Mouse (Mus musculus) heart, embryonic 13.5 days (tissue): Measurements from ENCODE around the gene Zfand3. TPM values are rescaled to one million over a fixed set of nuclear protein-coding genes. Genes with fewer than 3 reads are reported as not detected.
A peak's percentile ranks its signal among the peaks of the same experiment; 100 is the strongest.

Experiments used
- ATAC-seq: fragments of 200-750 bp; cut with Nextera tagmentation; 2 replicates; pipeline ENCODE4 v1.8.0; 2017; ENCODE audit warnings: moderate TSS enrichment; ENCODE audit not compliant: insufficient number of reproducible peaks, low FRiP score, low TSS enrichment; ENCODE audit errors: extremely low read depth
- H3K27ac ChIP-seq: fragments of 300-500 bp; sonication (generic); replicated peaks from 2 replicates; pipeline ENCODE4 v1.5.1; 2015; ENCODE audit warnings: moderate library complexity, mild to moderate bottlenecking, inconsistent platforms
- H3K27me3 ChIP-seq: fragments of 300-500 bp; sonication (generic); replicated peaks from 2 replicates; pipeline ENCODE4 v1.6.1; 2015; ENCODE audit warnings: mild to moderate bottlenecking, inconsistent platforms
- H3K36me3 ChIP-seq: fragments of 300-500 bp; sonication (generic); 2 replicates; pipeline ENCODE4 v1.6.1; 2015; ENCODE audit warnings: mild to moderate bottlenecking, inconsistent platforms
- H3K4me1 ChIP-seq: fragments of 300-500 bp; sonication (generic); 2 replicates; pipeline ENCODE4 v1.6.1; 2015; ENCODE audit warnings: inconsistent platforms
- H3K4me2 ChIP-seq: fragments of 300-500 bp; sonication (generic); 2 replicates; pipeline ENCODE4 v1.6.1; 2015; ENCODE audit warnings: inconsistent platforms, mild to moderate bottlenecking, moderate library complexity
- H3K4me3 ChIP-seq: fragments of 300-500 bp; sonication (generic); 2 replicates; pipeline ENCODE4 v1.5.1; 2015; ENCODE audit warnings: moderate library complexity, mild to moderate bottlenecking, inconsistent platforms
- H3K9ac ChIP-seq: fragments of 300-500 bp; sonication (generic); 2 replicates; pipeline ENCODE4 v1.6.1; 2015; ENCODE audit warnings: inconsistent platforms, mild to moderate bottlenecking, moderate library complexity
- H3K9me3 ChIP-seq: fragments of 300-500 bp; sonication (generic); 2 replicates; pipeline ENCODE4 v1.6.1; 2016; ENCODE audit warnings: inconsistent platforms
- WGBS: fragments of 180-500 bp; shearing (Covaris S2); methylation state at CpG from one replicate; pipeline ENCODE4 v1.1.7; 2015; ENCODE audit warnings: mixed read lengths; 5-methylcytosine and 5-hydroxymethylcytosine counted together
- polyA plus RNA-seq: library from polyadenylated mRNA; unstranded; fragments of >200 nt; fragmentation: Nextera tagmentation; extraction: Ambion mirVana; gene quantifications from 2 replicates; pipeline ENCODE4 v1.2.1, GENCODE M21; 2015

Zfand3 gene
- polyA plus RNA-seq, 1 experiment from 2014 or later: 55.7 TPM

- WGBS: 79% methylated on average over 3 of the region's 3 CpGs
- no peaks in the 10 kb centered on the region for H3K27me3 ChIP-seq
- no peak overlapping the region for H3K27ac ChIP-seq
- no peak for ATAC-seq
- H3K9ac ChIP-seq: no peak overlapping the region
- H3K4me1 ChIP-seq: peaks cover 34% of the 10 kb centered on the region
- H3K36me3 ChIP-seq: peaks cover 6% of the 10 kb centered on the region; the same call in 1 of the 2 replicates
- H3K4me2 ChIP-seq: no peak overlapping the region
- H3K9me3 ChIP-seq: no peaks in the 10 kb centered on the region
- no peak overlapping the region for H3K4me3 ChIP-seq
Measured at GRCm38 (mm10) chr17:30105369-30105768, 100.8 kb downstream of the Zfand3 start.

- WGBS: 69% methylated on average over 7 of the region's 7 CpGs
Measured at GRCm38 (mm10) chr17:30110678-30111077, 106.1 kb downstream of the Zfand3 start.

GRCm38 (mm10) chr17:30111556-30111955, 107.0 kb downstream of the Zfand3 start:
- peaks cover 46% of the 10 kb centered on the region for H3K4me1 ChIP-seq
- no peak for ATAC-seq
- H3K36me3 ChIP-seq: peaks cover 14% of the 10 kb centered on the region
- no peak overlapping the region for H3K4me3 ChIP-seq
- H3K27ac ChIP-seq: no peak overlapping the region
- WGBS: 57% methylated on average over 5 of the region's 5 CpGs
- no peak overlapping the region for H3K4me2 ChIP-seq
- no peak overlapping the region for H3K9ac ChIP-seq
- H3K9me3 ChIP-seq: no peaks in the 10 kb centered on the region
- H3K27me3 ChIP-seq: no peaks in the 10 kb centered on the region

More at GRCm38 (mm10) chr17:30110678-30111077, 106.1 kb downstream of the Zfand3 start:
- peaks cover 40% of the 10 kb centered on the region for H3K4me1 ChIP-seq
- H3K4me2 ChIP-seq: no peak overlapping the region
- H3K36me3 ChIP-seq: peaks cover 8% of the 10 kb centered on the region
- no peak for ATAC-seq
- no peaks in the 10 kb centered on the region for H3K9me3 ChIP-seq
- no peaks in the 10 kb centered on the region for H3K27me3 ChIP-seq
- H3K9ac ChIP-seq: no peak overlapping the region
- H3K4me3 ChIP-seq: no peak overlapping the region
- no peak overlapping the region for H3K27ac ChIP-seq

DNA sequence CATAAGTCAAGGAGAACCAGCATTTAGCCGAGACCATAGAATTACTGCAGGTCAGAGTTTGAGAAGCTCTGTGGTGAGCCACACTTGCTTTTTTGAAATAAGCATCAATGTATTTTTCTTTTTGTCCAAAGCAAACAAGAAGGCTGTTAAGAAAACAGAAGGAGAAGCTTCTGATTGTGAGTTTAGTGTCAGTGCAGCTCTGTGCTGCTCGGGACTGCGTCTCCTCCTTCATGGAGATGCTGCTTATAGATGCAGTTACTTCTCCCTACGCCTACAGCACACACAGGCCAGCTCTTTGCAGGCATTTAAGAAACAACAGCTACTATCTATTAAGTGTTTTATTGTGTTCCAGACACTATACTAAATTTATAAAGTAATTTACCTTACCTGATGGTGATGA, 107.5 kb downstream of the Zfand3 start:
- WGBS: 84% methylated on average over 4 of the region's 4 CpGs
- Histone ChIP-seq H3K4me3 (no peak overlapping the region), H3K9me3 (no peaks in the 10 kb centered on the region), H3K27ac (no peak overlapping the region), H3K27me3 (no peaks in the 10 kb centered on the region), H3K36me3 (peaks cover 14% of the 10 kb centered on the region), H3K4me1 (peaks cover 47% of the 10 kb centered on the region), H3K9ac (no peak overlapping the region), H3K4me2 (no peak overlapping the region)
- ATAC-seq: no peak

- H3K9ac ChIP-seq: peak overlapping the region; percentile 19; the same call in 1 of the 2 replicates
- no peak for ATAC-seq
- H3K4me3 ChIP-seq: no peak overlapping the region
- H3K36me3 ChIP-seq: peaks cover 14% of the 10 kb centered on the region
- WGBS: 73% methylated on average over 7 of the region's 7 CpGs
- no peak overlapping the region for H3K27ac ChIP-seq
- no peaks in the 10 kb centered on the region for H3K9me3 ChIP-seq
- peaks cover 52% of the 10 kb centered on the region for H3K4me1 ChIP-seq
- no peaks in the 10 kb centered on the region for H3K27me3 ChIP-seq
- no peak overlapping the region for H3K4me2 ChIP-seq
Measured at GRCm38 (mm10) chr17:30112555-30113305, 108.2 kb downstream of the Zfand3 start.

GRCm38 (mm10) chr17:30114761-30115160, 110.2 kb downstream of the Zfand3 start:
- Histone ChIP-seq H3K36me3 (peaks cover 11% of the 10 kb centered on the region), H3K27ac (no peak overlapping the region), H3K4me2 (no peak overlapping the region), H3K9ac (no peak overlapping the region), H3K4me3 (no peak overlapping the region), H3K4me1 (peaks cover 69% of the 10 kb centered on the region), H3K27me3 (no peaks in the 10 kb centered on the region), H3K9me3 (no peaks in the 10 kb centered on the region)
- no peak for ATAC-seq
- WGBS: 80% methylated on average over 3 of the region's 3 CpGs

GRCm38 (mm10) chr17:30116226-30116625, 111.7 kb downstream of the Zfand3 start:
- no peak overlapping the region for H3K4me2 ChIP-seq
- H3K4me1 ChIP-seq: peaks cover 68% of the 10 kb centered on the region
- WGBS: 83% methylated on average over 5 of the region's 5 CpGs

GRCm38 (mm10) chr17:30118036-30118435, 113.5 kb downstream of the Zfand3 start:
- H3K9ac ChIP-seq: no peak overlapping the region
- H3K4me2 ChIP-seq: no peak overlapping the region
- ATAC-seq: no peak
- WGBS: 77% methylated on average over 5 of the region's 5 CpGs
- H3K36me3 ChIP-seq: peaks cover 17% of the 10 kb centered on the region
- H3K4me3 ChIP-seq: no peak overlapping the region
- H3K9me3 ChIP-seq: no peaks in the 10 kb centered on the region
- H3K27me3 ChIP-seq: no peaks in the 10 kb centered on the region
- peaks cover 52% of the 10 kb centered on the region for H3K4me1 ChIP-seq
- no peak overlapping the region for H3K27ac ChIP-seq

More at GRCm38 (mm10) chr17:30116226-30116625, 111.7 kb downstream of the Zfand3 start:
- no peak for ATAC-seq
- no peaks in the 10 kb centered on the region for H3K9me3 ChIP-seq
- no peak overlapping the region for H3K4me3 ChIP-seq
- peak overlapping the region; percentile 33; the same call in 1 of the 2 replicates for H3K27ac ChIP-seq
- no peaks in the 10 kb centered on the region for H3K27me3 ChIP-seq
- peaks cover 11% of the 10 kb centered on the region for H3K36me3 ChIP-seq
- no peak overlapping the region for H3K9ac ChIP-seq

DNA sequence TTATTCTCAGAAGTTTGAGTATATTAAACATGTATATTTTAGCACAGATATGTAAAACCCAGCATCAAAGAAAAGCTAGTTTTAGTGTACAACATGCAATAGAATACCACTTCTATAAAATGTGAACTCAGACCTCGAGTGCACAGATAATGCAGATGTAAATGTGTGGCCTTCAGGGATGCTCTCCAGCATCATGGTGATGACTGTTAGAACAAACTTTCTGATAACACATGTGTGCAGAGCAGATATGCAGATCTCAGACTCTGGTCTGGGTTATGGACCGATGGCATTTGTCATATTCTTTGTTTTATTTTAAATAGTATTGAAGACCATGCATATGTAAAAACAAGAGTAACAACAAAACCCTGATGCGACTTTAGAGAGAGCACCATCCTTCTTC, 117.7 kb downstream of the Zfand3 start:
- H3K27ac ChIP-seq: no peak overlapping the region
- H3K36me3 ChIP-seq: peaks cover 12% of the 10 kb centered on the region; the same call in 1 of the 2 replicates
- H3K27me3 ChIP-seq: no peaks in the 10 kb centered on the region
- no peaks in the 10 kb centered on the region for H3K9me3 ChIP-seq
- no peak for ATAC-seq
- no peak overlapping the region for H3K4me3 ChIP-seq
- WGBS: 81% methylated on average over 3 of the region's 3 CpGs
- peaks cover 38% of the 10 kb centered on the region for H3K4me1 ChIP-seq
- H3K9ac ChIP-seq: no peak overlapping the region
- H3K4me2 ChIP-seq: no peak overlapping the region

DNA sequence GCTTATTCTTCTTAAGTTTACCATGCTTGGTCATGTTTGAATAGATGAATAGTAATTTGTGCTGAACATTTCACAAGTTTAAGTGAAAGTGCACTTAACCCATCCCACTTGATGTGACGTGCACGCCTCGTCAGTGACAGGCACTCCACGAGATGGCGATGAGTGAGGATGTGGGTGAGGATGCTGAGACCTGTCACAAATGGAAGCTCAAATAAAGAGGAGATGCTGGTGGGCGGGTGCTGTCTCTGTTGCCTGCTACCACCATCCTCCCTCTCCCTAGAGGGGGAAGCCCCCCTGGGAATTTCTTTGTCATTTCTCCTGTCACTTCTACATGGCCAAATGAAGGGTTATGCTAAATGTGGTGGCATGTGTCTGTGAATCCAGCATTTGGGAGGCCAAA, 123.9 kb downstream of the Zfand3 start:
- 69% methylated on average over 6 of the region's 6 CpGs for WGBS
- Histone ChIP-seq H3K4me1 (peaks cover 30% of the 10 kb centered on the region), H3K9ac (no peak overlapping the region), H3K4me2 (no peak overlapping the region), H3K27ac (no peak overlapping the region), H3K4me3 (no peak overlapping the region), H3K27me3 (no peaks in the 10 kb centered on the region), H3K36me3 (0 out of 2 replicates have a peak, but pooled peaks cover 3% of the 10 kb centered on the region), H3K9me3 (no peaks in the 10 kb centered on the region)
- no peak for ATAC-seq

- H3K27ac ChIP-seq: no peak overlapping the region
- ATAC-seq: no peak
- no peak overlapping the region for H3K4me3 ChIP-seq
- H3K36me3 ChIP-seq: 0 out of 2 replicates have a peak, but pooled peaks cover 3% of the 10 kb centered on the region
- H3K27me3 ChIP-seq: no peaks in the 10 kb centered on the region
- H3K4me1 ChIP-seq: peaks cover 35% of the 10 kb centered on the region
- H3K9me3 ChIP-seq: no peaks in the 10 kb centered on the region
- 87% methylated on average over 7 of the region's 7 CpGs for WGBS
- H3K9ac ChIP-seq: no peak overlapping the region
- no peak overlapping the region for H3K4me2 ChIP-seq
Measured at GRCm38 (mm10) chr17:30129220-30129619, 124.7 kb downstream of the Zfand3 start.

GRCm38 (mm10) chr17:30130326-30130725, 125.8 kb downstream of the Zfand3 start:
- no peak overlapping the region for H3K4me3 ChIP-seq
- WGBS: 93% methylated on average over 4 of the region's 4 CpGs
- H3K9me3 ChIP-seq: no peaks in the 10 kb centered on the region
- peaks cover 45% of the 10 kb centered on the region for H3K4me1 ChIP-seq
- peaks cover 3% of the 10 kb centered on the region for H3K36me3 ChIP-seq
- no peaks in the 10 kb centered on the region for H3K27me3 ChIP-seq
- H3K4me2 ChIP-seq: no peak overlapping the region
- ATAC-seq: no peak
- no peak overlapping the region for H3K27ac ChIP-seq
- H3K9ac ChIP-seq: no peak overlapping the region
